Comparison of ENCODE assay signal across 8 mouse cellular contexts in the genomic region with DNA sequence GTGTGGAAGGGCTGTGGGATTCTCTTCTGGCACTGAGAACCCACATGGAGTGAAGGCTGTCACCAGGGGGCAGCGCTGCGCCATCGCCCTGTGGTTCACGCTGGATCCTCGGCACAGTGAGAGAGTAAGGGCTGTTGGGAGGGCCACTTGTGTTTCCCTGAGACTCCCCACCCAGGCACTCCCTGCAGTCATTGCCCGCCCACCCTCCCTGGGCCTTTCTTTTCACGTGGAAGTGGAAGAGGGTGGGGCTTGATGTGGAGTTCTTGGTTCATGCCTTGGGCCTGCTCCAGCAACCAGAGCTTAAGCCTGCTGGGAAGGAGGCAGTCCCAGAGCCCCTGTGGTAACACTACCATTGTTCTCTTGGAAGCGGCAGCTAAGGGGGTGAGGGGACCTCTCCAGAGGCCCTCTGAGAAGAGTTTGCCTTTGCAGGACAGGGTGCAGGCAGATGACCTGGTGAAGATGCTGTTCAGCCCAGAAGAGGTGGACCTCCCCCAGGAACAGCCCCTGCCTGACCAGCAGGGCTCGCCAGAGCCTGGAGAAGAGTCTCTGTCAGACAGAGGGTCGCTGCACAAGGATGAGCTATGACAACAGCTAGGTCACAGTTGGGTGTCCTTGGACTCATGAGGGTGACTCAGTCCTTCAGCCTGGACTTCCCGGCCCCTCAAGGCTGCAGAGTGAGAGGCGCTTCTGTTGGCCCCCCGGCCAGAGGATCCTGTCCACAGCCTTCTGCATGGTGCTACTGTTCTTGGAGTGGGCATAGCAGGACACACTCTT. TPM values are rescaled to one million over a fixed set of nuclear protein-coding genes. Genes with fewer than 3 reads are reported as not detected.
DNase-seq lines count a peak whose midpoint lies in the region; ATAC-seq and TF ChIP-seq lines count a peak whose summit lies in the region.

No protein-coding gene starts in this region.

- no peaks in the 10 kb centered on the region; the same call in 1 of the 2 replicates for H3K36me3 ChIP-seq in embryonic facial prominence, embryonic 11.5 days (replicated peaks; ENCODE audit: control insufficient read depth, insufficient read depth, low read depth, low read length)
- peaks cover 4% of the 10 kb centered on the region; the same call in 1 of the 2 replicates for H3K36me3 ChIP-seq in liver, adult 2 months (ENCODE audit: control insufficient read depth, insufficient read depth, low read length)
- H3K36me3 ChIP-seq in stomach, embryonic 15.5 days: 0 out of 2 replicates have a peak, but pooled peaks cover 3% of the 10 kb centered on the region

- TF ChIP-seq POLR2A in liver, adult 2 months (IDR thresholded peaks at IDR 0.05; ENCODE audit: extremely low read depth, insufficient read depth, low read length): no peak

- no peak overlapping the region for H3K9ac ChIP-seq in embryonic facial prominence, embryonic 11.5 days (replicated peaks; ENCODE audit: low read length)
- no peak overlapping the region for H3K9ac ChIP-seq in liver, adult 2 months (ENCODE audit: low read depth, low read length)
- H3K9ac ChIP-seq in stomach, embryonic 15.5 days: no peak overlapping the region

- WGBS in embryonic facial prominence, embryonic 11.5 days: 32% methylated on average over 13 of the region's 13 CpGs
- WGBS in liver, adult 2 months: 63% methylated on average over 13 of the region's 13 CpGs
- WGBS in stomach, embryonic 15.5 days: 38% methylated on average over 13 of the region's 13 CpGs

- DNase-seq in 3134 (ENCODE audit: extremely low read depth, insufficient read length, low spot score): peak; percentile 49
- DNase-seq in T-cell, adult 2 months (ENCODE audit: low spot score): peak; percentile 56
- DNase-seq in embryonic facial prominence, embryonic 11.5 days (ENCODE audit: low spot score): peak; percentile 64
- peak; percentile 85 for DNase-seq in heart, adult 8-10 months (ENCODE audit: low spot score)
- DNase-seq in kidney, adult 18-20 months: peak; percentile 85
- DNase-seq in liver, adult 2 months (ENCODE audit: extremely low read depth, low read depth, low spot score): no peak
- DNase-seq in neural tube, embryonic 10.5 days (ENCODE audit: extremely low spot score, low spot score): peak; percentile 59

- no peaks in the 10 kb centered on the region for H3K79me2 ChIP-seq in liver, adult 2 months (ENCODE audit: control insufficient read depth, insufficient read depth, low read length)

- no peaks in the 10 kb centered on the region for H3K4me1 ChIP-seq in embryonic facial prominence, embryonic 11.5 days (ENCODE audit: control insufficient read depth, insufficient read depth, low read length)
- no peaks in the 10 kb centered on the region for H3K4me1 ChIP-seq in liver, adult 2 months (ENCODE audit: control insufficient read depth, insufficient read depth, low read length)
- no peaks in the 10 kb centered on the region; the same call in 1 of the 2 replicates for H3K4me1 ChIP-seq in stomach, embryonic 15.5 days

- H3K9me3 ChIP-seq in embryonic facial prominence, embryonic 11.5 days (replicated peaks; ENCODE audit: control insufficient read depth, low read length): no peaks in the 10 kb centered on the region
- no peaks in the 10 kb centered on the region for H3K9me3 ChIP-seq in stomach, embryonic 15.5 days

- TF ChIP-seq CTCF in liver, adult 2 months (IDR thresholded peaks at IDR 0.05; ENCODE audit: low read depth, low read length): peak; percentile 97

- H3K4me3 ChIP-seq in embryonic facial prominence, embryonic 11.5 days (ENCODE audit: low read depth, low read length): no peak overlapping the region
- no peak overlapping the region for H3K4me3 ChIP-seq in liver, adult 2 months (ENCODE audit: insufficient read depth, low read depth, low read length)
- H3K4me3 ChIP-seq in stomach, embryonic 15.5 days (replicated peaks): no peak overlapping the region

- peak; percentile 55; the same call in 1 of the 2 replicates for ATAC-seq in embryonic facial prominence, embryonic 11.5 days (replicated peaks; ENCODE audit: insufficient number of reproducible peaks, low FRiP score, low TSS enrichment, low read depth)
- ATAC-seq in stomach, embryonic 15.5 days (ENCODE audit: insufficient read depth, low FRiP score, low read depth): peak; percentile 64; the same call in 1 of the 2 replicates

- no peak overlapping the region for H3K4me2 ChIP-seq in embryonic facial prominence, embryonic 11.5 days (ENCODE audit: low read depth, low read length)
- no peak overlapping the region for H3K4me2 ChIP-seq in stomach, embryonic 15.5 days

- H3K27me3 ChIP-seq in embryonic facial prominence, embryonic 11.5 days (ENCODE audit: control insufficient read depth, insufficient read depth, low read length): no peaks in the 10 kb centered on the region
- no peaks in the 10 kb centered on the region for H3K27me3 ChIP-seq in liver, adult 2 months (ENCODE audit: control insufficient read depth, insufficient read depth, low read length)
- no peaks in the 10 kb centered on the region for H3K27me3 ChIP-seq in stomach, embryonic 15.5 days (replicated peaks)

- no peak overlapping the region for H3K27ac ChIP-seq in embryonic facial prominence, embryonic 11.5 days (replicated peaks; ENCODE audit: low read depth, low read length)
- H3K27ac ChIP-seq in liver, adult 2 months (replicated peaks; ENCODE audit: insufficient read depth, low read depth, low read length): no peak overlapping the region
- peak overlapping the region; percentile 2; the same call in 1 of the 2 replicates for H3K27ac ChIP-seq in stomach, embryonic 15.5 days

RNA-seq across cellular contexts. Expression of gene Cldn19, which starts 7.6 kb away (rescaled TPM):
- polyA plus RNA-seq in embryonic facial prominence, embryonic 11.5 days (2014; fragmentation: Nextera tagmentation; extraction: Ambion mirVana): not detected in 2 replicates
- not detected for total RNA-seq in heart, adult 8-10 months (2022)
- total RNA-seq in liver, adult 2 months (2014; rRNA removed): not detected in 2 replicates
- polyA plus RNA-seq in liver, adult 2 months (2012; rRNA removed): not detected in 2 replicates
- 0.14 TPM in 1 of 2 replicates, not detected in the other for polyA plus RNA-seq in stomach, embryonic 15.5 days (2015; fragmentation: Nextera tagmentation; extraction: Ambion mirVana)

RNA-seq across cellular contexts. Expression of gene P3h1, which starts 14.9 kb away (rescaled TPM):
- polyA plus RNA-seq in embryonic facial prominence, embryonic 11.5 days (2014; fragmentation: Nextera tagmentation; extraction: Ambion mirVana): 20.0 and 22.8 TPM in 2 replicates
- total RNA-seq in heart, adult 8-10 months (2022): 10 to 100 TPM in 2 of 4 experiments, 1 to 10 TPM in 2; 9.1 to 10.8 (median 10.3) TPM
- 6.7 and 8.8 TPM in 2 replicates for total RNA-seq in liver, adult 2 months (2014; rRNA removed)
- 14.5 and 20.3 TPM in 2 replicates for polyA plus RNA-seq in liver, adult 2 months (2012; rRNA removed)
- polyA plus RNA-seq in stomach, embryonic 15.5 days (2015; fragmentation: Nextera tagmentation; extraction: Ambion mirVana): 33.6 and 37.6 TPM in 2 replicates

RNA-seq across cellular contexts. Expression of gene AU022252, which starts 15.1 kb away (rescaled TPM):
- polyA plus RNA-seq in embryonic facial prominence, embryonic 11.5 days (2014; fragmentation: Nextera tagmentation; extraction: Ambion mirVana): 35.1 and 39.9 TPM in 2 replicates
- total RNA-seq in heart, adult 8-10 months (2022): 10 to 100 TPM; 15.8 to 26.5 (median 22.3) TPM
- total RNA-seq in liver, adult 2 months (2014; rRNA removed): 23.6 and 25.2 TPM in 2 replicates
- polyA plus RNA-seq in liver, adult 2 months (2012; rRNA removed): 16.6 and 23.3 TPM in 2 replicates
- polyA plus RNA-seq in stomach, embryonic 15.5 days (2015; fragmentation: Nextera tagmentation; extraction: Ambion mirVana): 28.1 and 29.1 TPM in 2 replicates

RNA-seq across cellular contexts. Expression of gene Tmem269, which starts 29.6 kb away (rescaled TPM):
- not detected in 2 replicates for polyA plus RNA-seq in embryonic facial prominence, embryonic 11.5 days (2014; fragmentation: Nextera tagmentation; extraction: Ambion mirVana)
- total RNA-seq in heart, adult 8-10 months (2022): not detected
- 0.09 TPM in 1 of 2 replicates, not detected in the other for total RNA-seq in liver, adult 2 months (2014; rRNA removed)
- polyA plus RNA-seq in liver, adult 2 months (2012; rRNA removed): 0.06 TPM in 1 of 2 replicates, not detected in the other
- not detected in 2 replicates for polyA plus RNA-seq in stomach, embryonic 15.5 days (2015; fragmentation: Nextera tagmentation; extraction: Ambion mirVana)

RNA-seq across cellular contexts. Expression of gene Ybx1, which starts 46.8 kb away (rescaled TPM):
- 1,287 and 1,398 TPM in 2 replicates for polyA plus RNA-seq in embryonic facial prominence, embryonic 11.5 days (2014; fragmentation: Nextera tagmentation; extraction: Ambion mirVana)
- total RNA-seq in heart, adult 8-10 months (2022): 100 to 1,000 TPM; 675 to 878 (median 780) TPM
- 177 and 189 TPM in 2 replicates for total RNA-seq in liver, adult 2 months (2014; rRNA removed)
- 64.3 and 70.8 TPM in 2 replicates for polyA plus RNA-seq in liver, adult 2 months (2012; rRNA removed)
- 615 and 648 TPM in 2 replicates for polyA plus RNA-seq in stomach, embryonic 15.5 days (2015; fragmentation: Nextera tagmentation; extraction: Ambion mirVana)
